Mouse (Mus musculus) B cell, adult 2 months (primary cell): ENCODE data around the gene Cpxm2.

Experiments
- DNase-seq, 2 experiments: peaks; one replicate each; pipeline ENCODE4 v3.0.0; 2022

Gene Cpxm2

DNA sequence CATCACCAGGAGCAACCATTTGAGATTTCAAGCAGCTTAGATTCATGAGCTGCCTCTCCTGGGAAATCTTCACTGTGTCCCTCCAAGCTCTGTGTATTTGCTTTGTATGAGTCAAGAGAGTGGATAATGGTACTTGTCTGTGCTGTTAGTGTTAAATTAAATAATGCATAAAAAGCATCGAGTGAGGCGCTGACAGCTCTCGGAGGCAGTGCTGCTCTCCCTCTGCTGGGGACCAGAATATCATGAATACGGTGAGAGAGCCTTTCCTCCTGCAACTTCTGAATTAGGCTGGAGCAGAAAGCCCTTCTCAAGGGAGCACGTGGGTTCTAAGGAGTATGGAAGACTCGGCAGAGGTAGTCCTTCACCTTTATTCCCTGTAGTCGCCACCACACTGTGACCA, 29.6 kb downstream of the Cpxm2 start:
- no peak for DNase-seq

DNA sequence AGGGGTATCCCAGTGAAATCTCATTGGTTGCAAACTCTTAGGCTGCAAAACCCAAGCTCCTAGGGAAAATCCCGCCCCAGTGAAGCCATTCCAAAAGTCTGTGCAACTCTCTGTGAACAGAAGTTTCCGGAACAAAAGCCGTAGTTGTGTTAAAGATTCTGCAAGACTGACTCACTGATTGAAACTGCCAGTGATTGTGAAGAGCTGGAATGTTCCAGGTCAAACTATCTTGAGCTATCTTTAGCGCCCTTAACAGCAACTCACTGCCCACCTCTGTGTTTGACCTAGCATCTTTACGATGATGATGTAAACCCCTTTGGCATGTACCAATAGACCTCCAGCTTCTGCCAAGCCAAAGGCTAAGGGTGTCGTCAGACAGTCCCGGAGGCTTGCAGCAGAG, 31.3 kb downstream of the Cpxm2 start:
- no peak for DNase-seq

DNA sequence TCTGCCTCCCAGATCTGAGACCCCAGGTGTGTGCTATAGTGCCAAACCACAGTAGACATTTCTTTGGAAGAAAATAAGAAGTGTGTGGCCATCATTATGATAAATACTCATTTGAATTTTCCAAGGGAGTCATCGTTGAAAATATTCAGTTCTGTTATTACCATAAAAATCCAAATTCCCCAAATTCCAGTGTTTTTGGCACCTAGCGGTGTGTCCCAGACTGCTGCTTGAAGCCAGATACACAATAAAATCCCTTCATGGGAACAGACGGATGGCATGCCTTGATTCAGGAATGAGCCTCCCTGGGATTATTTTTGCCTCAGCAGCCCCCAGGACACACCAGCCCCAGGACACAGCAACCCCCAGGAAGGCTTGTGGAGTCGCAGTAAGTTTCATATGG, 34.7 kb downstream of the Cpxm2 start:
- DNase-seq = no peak

DNA sequence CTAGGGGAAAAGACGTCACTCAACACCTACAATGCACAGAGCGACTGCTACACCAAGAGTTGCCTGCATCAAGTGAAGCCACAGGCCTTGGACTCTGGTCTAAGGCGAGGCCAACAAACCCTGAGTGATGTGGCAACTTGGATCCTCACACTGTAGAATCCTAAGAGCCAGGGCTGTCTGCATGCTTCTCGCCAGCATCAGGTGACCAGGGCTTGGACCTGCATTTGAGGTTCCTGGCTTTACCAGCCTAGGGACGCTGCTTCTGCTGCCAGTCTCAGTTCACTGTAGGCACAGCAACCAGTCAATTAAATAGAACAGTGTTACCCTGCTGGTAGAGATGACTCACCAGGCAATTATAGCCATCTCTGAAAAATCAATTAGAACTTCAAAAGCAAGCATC, 42.8 kb downstream of the Cpxm2 start:
- DNase-seq = no peak

DNA sequence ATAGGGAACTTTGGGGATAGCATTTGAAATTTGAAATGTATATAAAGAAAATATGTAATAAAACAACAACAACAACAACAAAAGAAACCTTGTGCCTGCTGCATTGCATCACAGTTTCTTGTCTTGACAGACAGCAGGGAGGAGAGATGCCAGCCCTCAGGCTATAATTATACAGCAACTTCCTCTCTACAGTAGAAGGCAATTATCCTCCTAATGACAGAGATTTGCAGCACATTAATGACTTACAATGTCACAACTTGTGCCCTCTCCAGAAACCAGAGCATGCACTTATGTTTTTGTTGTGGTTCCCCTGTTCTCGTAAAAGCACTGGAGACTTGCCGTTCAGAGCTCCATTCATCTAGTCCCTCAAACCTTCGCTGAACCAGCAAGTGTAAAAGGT, 44.2 kb downstream of the Cpxm2 start:
- DNase-seq = no peak

DNA sequence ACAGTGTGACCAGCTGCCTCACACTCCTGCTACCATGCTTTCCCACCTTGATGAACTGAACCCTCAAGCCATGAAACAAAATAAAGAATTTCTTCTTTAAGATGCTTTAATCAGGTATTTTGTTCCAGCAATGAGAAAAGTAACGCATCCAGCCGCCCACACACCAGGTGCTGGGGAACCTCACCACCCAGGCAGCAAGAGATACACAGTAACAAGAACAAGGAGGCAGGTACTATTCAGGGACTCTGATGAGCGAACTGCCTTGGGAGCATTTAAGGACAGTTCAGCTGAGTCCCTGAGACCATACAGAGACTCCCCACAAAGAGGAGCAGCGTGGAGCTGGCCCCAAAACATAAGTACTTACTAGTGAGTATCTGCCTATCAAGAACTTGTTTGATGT, 47.6 kb downstream of the Cpxm2 start:
- no peak for DNase-seq

DNA sequence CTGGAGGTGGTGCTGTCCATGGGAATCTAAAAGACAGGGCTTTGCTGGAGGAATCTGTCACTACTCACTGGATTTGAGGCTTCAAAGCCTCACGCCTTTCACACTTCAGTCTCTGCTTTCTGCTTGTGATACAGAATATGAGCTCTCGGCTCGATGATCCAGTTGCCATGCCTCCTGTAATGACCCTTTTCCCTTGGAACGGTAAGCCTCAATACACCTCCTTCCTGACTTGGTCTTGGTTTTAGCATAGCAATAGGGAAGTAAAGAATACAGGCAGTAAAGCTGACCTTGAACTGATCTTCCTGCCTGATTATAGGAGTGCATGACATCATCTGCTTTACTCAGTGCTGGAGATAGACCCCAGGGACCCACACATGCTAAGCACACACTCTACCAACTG, 49.2 kb downstream of the Cpxm2 start:
- no peak for DNase-seq

DNA sequence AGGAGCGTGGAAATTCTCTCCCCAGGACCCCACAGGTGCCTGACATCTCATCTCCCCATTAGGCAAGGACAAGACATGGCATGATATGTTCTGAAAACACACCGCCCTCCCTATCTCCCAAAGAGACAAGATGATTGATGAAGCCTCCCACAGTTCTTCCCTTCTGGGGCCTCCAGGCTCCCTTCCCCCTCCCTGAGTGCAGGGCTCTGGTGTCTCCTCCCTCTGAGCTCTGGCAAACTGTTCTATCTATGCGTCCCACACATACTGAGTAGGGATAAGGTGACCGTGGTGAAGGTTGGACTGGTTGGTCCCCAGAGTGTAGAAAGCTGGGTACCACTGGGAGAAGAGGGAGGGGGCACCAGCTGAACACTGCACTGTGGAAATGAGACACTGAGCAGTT, 56.1 kb downstream of the Cpxm2 start:
- no peak for DNase-seq

DNA sequence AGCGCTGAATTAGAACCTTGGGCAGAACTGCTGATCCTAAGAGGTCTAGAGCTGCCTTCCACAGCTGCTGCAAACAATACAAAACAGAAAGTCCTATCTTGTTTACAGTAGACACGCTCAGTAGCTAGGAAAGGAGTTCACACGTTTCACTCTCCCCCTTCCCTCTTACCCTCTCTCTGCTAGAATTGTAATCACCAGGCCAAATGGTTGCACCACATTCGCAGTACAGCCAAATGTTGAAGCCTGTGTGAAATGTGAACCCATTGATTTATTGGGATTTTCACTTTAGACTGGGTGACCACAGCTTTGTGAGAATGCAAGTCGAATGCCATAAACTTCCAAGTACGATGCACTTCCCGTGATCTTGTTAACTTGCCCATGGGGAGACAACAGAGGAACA, 59.9 kb downstream of the Cpxm2 start:
- no peak for DNase-seq

DNA sequence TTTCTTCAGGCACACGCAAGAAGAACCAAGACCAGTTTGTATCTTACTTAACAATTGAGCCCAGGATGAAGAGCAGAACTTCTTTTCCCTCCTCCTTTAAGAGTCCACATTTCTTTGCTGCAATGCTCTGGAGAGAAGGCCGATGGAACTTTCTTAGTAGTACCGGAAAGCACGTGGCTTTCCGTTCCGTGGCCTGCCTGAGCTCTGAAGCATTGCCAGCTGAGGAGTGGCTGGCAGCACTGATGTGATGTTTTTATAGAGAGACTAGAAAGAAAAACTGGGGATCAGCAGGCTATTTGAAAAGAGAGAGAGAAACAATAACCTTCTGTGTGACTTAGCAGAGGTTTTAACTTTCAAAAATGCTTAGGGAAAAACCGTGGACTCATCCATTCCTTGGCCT, 63.0 kb downstream of the Cpxm2 start:
- no peak for DNase-seq

DNA sequence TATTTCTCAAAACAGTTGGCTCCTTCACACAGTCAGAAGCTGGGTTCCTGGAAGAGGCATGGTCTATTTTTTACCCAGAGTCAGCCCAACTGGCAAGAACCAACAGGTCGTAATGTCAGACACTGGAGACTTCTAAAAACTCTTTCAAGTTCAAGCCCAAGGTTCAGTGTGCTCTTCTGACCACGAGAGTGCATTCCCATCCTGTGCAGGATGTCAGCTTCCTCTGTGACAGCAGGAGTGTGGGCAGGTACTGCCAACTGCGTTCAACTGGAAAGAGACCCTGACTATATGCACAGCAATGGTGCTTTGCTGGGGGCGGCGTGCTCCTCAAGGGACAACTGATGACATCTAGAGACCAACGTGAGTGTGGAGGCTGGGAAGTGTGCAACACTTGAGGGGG, 65.9 kb downstream of the Cpxm2 start:
- DNase-seq = no peak

DNA sequence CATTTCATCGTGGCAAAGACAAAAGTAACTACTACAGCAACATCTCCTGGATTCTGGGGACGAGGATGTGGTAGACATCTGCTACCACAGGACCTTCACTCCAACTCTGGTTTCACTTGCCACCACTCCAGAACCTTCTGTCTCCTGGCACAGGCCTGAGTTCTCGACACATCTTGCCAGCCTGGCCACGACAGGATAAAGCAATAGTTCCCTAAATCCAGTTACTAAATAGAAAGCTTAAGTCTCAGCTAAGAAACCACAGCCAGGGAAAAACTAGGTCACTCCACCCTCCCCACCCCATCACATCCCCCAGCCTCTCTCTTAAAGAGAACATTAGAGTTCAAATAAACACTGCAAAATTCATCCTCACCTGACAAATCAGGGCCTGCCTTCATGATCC, 66.4 kb downstream of the Cpxm2 start:
- DNase-seq = no peak

DNA sequence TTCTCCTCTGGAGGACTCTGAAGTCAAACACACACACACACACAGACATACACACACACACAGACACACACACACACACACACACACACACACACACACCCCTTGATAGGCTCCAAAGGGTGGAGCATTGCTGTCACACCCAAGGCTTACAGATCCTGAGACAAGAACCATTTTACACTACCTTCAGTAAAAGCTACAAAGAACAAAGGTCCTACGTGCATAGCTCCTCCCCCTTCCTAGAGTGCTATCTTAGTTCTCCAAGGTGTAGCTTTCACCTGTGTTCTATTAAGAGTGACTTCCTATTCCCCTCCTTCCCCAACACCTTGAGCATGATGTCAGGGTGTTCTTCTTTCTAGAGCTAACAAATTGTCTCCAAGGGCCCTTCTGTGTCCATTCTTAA, 78.7 kb downstream of the Cpxm2 start:
- DNase-seq = no peak

DNA sequence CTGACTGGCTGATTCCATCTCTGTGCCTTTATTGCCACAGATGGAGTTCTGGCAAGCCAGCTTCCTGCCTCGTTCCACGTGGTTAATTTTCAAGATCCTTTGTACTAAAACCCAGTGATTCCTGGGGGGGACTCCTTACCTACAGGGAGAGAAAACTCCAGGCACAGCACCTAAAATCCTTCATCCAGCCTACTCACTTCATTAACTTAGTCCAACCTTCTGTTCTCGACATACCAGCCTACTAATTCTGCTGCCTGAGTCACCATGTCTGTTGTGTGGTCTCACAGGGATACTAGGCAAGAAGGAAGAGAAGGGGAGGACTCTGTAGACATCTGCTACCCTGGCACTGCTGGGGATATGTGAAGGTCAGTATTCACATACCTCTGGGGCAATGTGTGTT, 80.0 kb downstream of the Cpxm2 start:
- DNase-seq = no peak

DNA sequence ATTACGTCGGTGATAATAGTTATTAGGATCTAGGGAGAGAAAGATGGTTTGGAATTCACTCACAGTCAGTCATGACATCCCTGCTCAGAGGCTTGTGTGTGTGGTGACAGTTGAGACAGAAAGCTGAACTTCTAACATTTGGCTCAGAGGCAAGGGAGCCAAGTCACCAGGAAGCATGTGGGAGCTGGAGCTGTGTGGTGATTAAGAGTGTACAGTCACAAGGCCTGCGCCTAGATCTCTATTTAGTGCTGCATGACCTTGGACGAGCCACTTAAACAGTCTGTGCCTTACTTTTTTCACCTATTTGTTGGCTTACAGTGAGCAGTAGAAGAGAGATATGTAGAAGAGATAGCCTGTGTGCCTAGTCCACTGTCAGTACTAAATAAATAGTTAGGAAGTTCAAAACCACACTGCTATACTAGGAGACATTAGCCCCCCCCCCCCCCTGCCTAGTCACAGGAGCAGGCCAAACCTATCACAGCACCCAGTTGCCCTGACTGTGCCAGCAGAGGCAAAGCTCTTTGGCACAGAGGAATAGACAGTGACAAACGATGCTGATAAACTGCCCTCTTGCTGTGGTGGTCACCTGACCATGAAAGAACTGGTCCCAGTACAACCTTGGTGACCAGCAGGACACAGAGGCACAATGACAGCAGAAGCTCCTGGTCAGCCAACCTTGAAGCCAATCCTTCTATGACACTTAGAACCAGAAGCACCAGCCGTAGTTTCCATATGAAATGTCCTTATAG, 83.5 kb downstream of the Cpxm2 start:
- no peak for DNase-seq

DNA sequence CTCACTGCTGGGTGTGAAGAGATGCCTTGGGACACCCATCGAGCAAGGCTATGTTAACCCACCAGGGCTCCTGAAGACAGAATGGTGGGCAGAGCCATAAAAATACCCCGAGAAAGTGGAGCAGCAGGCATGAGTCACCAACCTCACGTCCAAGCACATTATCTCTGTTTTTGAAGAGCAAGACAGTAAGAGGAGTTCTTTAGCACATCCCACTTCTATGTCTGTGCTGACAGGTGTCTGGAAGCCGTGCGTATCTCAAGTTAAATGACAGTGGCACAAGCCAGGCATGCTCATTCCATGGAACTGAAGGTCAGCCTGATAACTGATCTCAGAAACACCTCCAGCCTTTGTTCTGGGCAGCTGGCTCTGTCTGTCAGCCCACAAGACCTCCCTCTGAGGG, 86.6 kb downstream of the Cpxm2 start:
- no peak for DNase-seq

DNA sequence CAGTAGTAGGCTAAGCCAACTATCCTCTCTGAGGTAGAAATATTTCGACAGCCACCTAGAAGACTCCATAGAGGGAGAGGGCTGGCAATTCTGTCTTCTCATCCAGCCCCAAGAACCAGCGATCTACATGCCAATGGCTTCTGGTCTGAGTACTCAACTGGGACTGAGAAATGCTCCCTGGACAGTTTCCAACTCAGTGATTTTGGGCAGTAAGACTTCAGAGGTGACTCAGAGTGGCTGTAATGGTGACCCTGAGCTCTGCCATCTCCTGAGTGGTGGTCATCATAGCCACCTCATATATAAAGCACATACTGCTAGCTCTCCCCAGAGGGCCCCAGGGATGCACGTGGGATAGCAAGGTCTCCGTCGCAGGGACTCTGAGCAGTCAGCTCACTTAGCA, 87.0 kb downstream of the Cpxm2 start:
- no peak for DNase-seq

DNA sequence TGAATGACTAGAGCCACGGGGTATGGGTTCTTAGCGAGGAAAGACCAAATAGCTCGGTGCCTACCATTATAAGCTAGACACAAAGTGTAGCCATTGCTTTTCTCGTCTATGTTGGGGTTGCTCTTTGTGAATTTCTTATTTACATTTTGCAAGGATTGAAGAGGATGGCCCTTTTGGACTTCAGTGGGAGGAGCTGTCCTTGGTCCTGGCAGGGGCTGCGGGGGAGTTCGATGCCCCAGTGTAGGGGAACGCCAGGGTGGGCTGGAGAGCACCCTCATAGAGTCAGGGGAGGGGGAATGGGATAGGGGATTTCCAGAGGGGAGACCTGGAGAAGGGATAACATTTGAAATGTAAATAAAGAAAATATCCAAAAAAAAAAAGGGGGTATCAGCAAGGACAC, 94.4 kb downstream of the Cpxm2 start:
- no peak for DNase-seq

DNA sequence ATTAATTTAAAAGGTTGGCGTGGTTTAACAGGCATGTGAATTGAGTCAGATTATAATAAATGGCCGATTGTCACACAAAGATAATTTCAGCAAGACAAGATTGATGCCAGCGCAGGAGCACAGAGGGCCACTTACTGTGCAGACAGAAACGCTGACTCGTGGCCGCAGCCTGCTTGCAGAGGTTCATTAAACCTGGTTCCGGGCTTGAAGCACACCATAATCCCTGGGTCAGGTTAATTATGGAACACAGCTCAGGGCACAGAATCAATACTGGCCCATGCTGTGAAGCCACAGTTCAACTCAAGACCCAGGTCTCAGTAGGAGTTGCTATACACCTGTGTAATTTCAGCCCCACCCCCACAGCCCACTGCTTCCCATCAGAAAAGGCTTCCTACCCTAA, 98.0 kb downstream of the Cpxm2 start:
- no peak for DNase-seq

DNA sequence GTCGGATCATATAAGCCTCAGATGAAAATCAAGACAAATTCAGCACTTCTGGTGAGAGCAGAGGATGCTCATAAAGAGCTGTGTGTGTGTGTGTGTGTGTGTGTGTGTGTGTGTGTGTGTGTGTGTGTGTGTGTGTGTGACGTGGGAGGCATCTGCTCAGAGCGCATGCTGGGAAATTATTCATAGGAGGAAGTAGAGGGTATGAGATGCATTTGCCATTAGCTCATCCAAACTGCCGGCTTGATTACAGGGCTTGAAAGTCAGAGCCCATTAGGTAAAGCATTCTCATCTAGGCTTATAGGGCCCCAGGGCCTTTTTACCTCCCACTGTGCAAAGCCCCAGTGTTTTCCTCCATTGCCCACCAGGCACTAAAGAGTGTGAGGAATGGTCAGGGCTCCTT, 107.9 kb downstream of the Cpxm2 start:
- no peak for DNase-seq

DNA sequence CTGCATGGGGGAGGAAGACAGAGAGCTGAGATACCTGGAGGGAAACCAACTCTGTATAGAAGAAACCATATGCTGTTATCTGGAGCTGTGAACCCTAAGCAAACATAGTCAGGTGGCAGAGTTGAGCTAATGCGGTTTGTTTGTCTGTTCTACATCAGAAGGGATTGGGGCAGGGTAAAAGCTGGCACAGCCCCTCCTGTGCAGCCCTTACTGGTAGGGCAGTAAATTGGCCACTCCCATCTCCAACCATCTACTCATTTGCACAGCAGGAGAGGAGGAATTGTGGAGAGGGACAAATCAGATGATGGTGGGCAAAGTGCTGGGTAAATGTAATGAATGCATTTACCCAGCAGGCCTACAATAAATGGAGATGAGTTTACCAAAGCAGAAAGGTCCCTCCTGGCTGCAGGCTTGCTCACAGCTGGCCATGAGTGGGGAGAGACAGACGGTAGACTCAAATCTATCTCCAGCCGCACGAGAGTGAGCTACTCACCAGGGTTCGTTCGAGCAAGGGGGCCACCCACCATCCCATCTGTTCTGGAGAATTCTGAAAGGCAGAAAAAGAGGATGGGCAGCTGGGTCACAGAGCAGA, 122.5 kb downstream of the Cpxm2 start:
- no peak for DNase-seq

DNA sequence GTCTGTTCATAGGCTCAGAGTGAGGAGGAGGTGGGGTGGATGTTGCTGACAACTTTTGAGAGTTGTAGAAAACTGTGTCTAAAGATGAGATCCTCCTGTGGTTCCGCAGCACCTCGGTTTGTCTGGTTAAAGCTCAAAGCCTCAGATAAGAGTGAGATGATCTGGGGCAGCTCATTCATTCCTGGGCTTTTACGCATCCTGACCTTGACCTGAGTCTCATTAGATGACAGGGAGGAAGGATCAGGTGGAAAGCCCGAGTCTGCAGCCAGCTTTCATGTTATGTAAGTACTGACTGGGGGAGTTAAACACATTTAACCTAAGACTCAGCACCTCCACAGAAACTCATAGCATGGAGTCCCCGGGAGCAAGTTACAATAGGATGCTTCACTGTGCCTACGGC, 127.9 kb downstream of the Cpxm2 start:
- DNase-seq = no peak

DNA sequence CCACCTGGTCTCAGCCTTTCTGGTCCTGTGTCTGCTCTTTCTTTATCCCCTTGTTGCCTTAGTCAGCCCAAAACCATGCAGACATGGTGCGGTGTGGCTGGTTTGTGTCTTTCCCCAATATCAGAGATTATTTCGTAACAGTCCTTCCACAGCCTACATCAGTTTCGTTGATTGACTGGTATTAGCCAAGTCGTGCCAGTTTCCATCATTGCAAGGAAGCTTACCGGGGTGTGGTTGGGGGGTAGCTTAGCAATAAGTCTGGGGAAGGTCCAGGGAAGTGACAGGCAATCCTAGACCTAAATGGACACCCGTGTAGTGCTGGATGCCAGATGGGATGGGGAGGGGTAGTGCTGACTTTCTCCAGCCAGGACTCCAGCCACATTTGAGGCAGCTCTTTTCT, 128.9 kb downstream of the Cpxm2 start:
- no peak for DNase-seq

DNA sequence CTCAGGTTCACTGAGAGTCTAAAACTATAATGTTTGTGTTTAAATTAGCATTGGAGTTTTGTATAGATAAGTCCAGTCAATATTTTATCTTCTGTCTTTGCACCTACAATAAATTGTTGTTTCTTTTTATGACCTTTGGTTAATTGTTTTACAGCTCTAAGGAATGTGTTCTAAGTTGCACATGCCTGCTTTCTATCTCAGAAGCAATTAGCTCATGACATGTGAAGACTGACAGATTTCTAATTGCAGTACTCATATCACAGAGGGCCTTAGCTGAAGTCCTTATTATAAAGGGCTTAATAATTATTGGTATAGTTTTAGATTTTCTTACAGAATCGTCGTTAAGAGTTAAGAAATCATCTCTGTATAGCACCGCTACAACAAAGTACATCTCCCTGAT, 138.6 kb downstream of the Cpxm2 start:
- DNase-seq = no peak

DNA sequence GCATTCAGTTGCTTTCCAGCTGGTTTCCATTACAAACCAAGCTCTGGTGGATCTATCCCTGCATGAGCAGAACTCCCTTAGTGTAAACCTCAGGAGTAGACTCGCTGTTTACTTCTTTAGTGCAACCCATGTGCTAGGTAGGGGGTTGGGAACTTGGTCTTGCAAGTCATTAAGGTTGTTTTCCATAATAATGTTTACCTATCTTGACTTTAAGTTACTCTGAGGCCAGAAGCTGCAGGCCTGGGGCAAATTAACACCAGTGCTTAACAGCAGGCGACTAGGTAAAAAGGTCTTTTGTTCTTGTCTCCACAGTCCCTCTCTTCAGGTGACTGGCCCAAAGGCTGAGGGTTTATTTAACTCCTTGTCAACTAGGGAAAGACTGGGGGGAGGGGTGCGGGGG, 139.3 kb downstream of the Cpxm2 start:
- no peak for DNase-seq
